13 mouse cellular contexts compared by ENCODE assay signal in genomic region chr14:20775661-20776060, GRCm38 (mm10). TPM values are rescaled to one million over a fixed set of nuclear protein-coding genes. Genes with fewer than 3 reads are reported as not detected.
A peak's percentile ranks its signal among the peaks of the same experiment; 100 is the strongest.
DNase-seq lines count a peak whose midpoint lies in the region; ATAC-seq lines count a peak whose summit lies in the region.
"Had no signal": no experiment of that assay in that cellular context is flagged by ENCODE, and none has a peak within 500 bp of the region (broad histone marks: within the 10 kb centered on the region; RNA-seq: fewer than 3 reads in every experiment).

No protein-coding gene starts in this region.

- H3K36me3 ChIP-seq in forebrain, embryonic 10.5 days (replicated peaks) = peaks cover 65% of the 10 kb centered on the region
- peaks cover 13% of the 10 kb centered on the region for H3K36me3 ChIP-seq in forebrain, embryonic 15.5 days
- peaks cover 33% of the 10 kb centered on the region for H3K36me3 ChIP-seq in hindbrain, embryonic 12.5 days
- peaks cover 4% of the 10 kb centered on the region; the same call in 1 of the 2 replicates for H3K36me3 ChIP-seq in hindbrain, embryonic 11.5 days (ENCODE audit: control insufficient read depth, insufficient read depth, low read length)

- H3K9me3 ChIP-seq in forebrain, embryonic 10.5 days = no peaks in the 10 kb centered on the region
- H3K9me3 ChIP-seq in forebrain, embryonic 15.5 days = no peaks in the 10 kb centered on the region
- no peaks in the 10 kb centered on the region for H3K9me3 ChIP-seq in hindbrain, embryonic 12.5 days (replicated peaks)
- no peaks in the 10 kb centered on the region for H3K9me3 ChIP-seq in hindbrain, embryonic 11.5 days (ENCODE audit: control insufficient read depth, low read length)

- no peak for DNase-seq in forebrain, embryonic 10.5 days (ENCODE audit: extremely low spot score, low spot score)
- no peak for DNase-seq in hindbrain, embryonic 11.5 days (ENCODE audit: low spot score)
- DNase-seq in thymus, postnatal 4 days = peak; percentile 35
- no peak for DNase-seq in thymus, postnatal 14 days
- DNase-seq in ovary, postnatal 36 days (ENCODE audit: low spot score) = no peak
- DNase-seq in spleen, adult 12 weeks (ENCODE audit: low spot score) = no peak
- DNase-seq: adrenal gland, adult 2 months; cerebellum, adult 18-20 months; gastrocnemius, postnatal 36 days; kidney, adult 8-10 months; thymus, postnatal 25 days had no signal

- H3K4me3 ChIP-seq in forebrain, embryonic 10.5 days = no peak overlapping the region; the same call in 1 of the 2 replicates
- no peak overlapping the region for H3K4me3 ChIP-seq in forebrain, embryonic 15.5 days
- no peak overlapping the region for H3K4me3 ChIP-seq in hindbrain, embryonic 12.5 days
- H3K4me3 ChIP-seq in hindbrain, embryonic 11.5 days (ENCODE audit: low read depth, low read length) = no peak overlapping the region

- H3K9ac ChIP-seq in forebrain, embryonic 15.5 days (replicated peaks) = no peak overlapping the region
- no peak overlapping the region for H3K9ac ChIP-seq in hindbrain, embryonic 12.5 days
- H3K9ac ChIP-seq in hindbrain, embryonic 11.5 days (ENCODE audit: low read depth, low read length) = no peak overlapping the region

- ATAC-seq in forebrain, embryonic 15.5 days (replicated peaks) = no peak
- no peak for ATAC-seq in hindbrain, embryonic 12.5 days (ENCODE audit: low FRiP score)
- no peak for ATAC-seq in hindbrain, embryonic 11.5 days (ENCODE audit: low FRiP score)

- H3K27ac ChIP-seq in forebrain, embryonic 10.5 days = peak overlapping the region; percentile 31; the same call in 1 of the 2 replicates
- no peak overlapping the region for H3K27ac ChIP-seq in forebrain, embryonic 15.5 days (replicated peaks)
- 0 out of 2 replicates have a peak overlapping the region, but pooled peaks have one; percentile 30 for H3K27ac ChIP-seq in hindbrain, embryonic 12.5 days
- H3K27ac ChIP-seq in hindbrain, embryonic 11.5 days (ENCODE audit: low read depth, low read length) = no peak overlapping the region

- H3K27me3 ChIP-seq in forebrain, embryonic 10.5 days (ENCODE audit: poor library complexity, severe bottlenecking) = no peaks in the 10 kb centered on the region
- H3K27me3 ChIP-seq in forebrain, embryonic 15.5 days = no peaks in the 10 kb centered on the region
- H3K27me3 ChIP-seq in hindbrain, embryonic 12.5 days = no peaks in the 10 kb centered on the region
- no peaks in the 10 kb centered on the region for H3K27me3 ChIP-seq in hindbrain, embryonic 11.5 days (ENCODE audit: control insufficient read depth, insufficient read depth, low read length)

- peaks cover 34% of the 10 kb centered on the region for H3K4me1 ChIP-seq in forebrain, embryonic 10.5 days
- H3K4me1 ChIP-seq in forebrain, embryonic 15.5 days = no peaks in the 10 kb centered on the region
- H3K4me1 ChIP-seq in hindbrain, embryonic 12.5 days = peaks cover 12% of the 10 kb centered on the region
- no peaks in the 10 kb centered on the region for H3K4me1 ChIP-seq in hindbrain, embryonic 11.5 days (replicated peaks; ENCODE audit: control insufficient read depth, insufficient read depth, low read length)

- H3K4me2 ChIP-seq in forebrain, embryonic 15.5 days (replicated peaks) = no peak overlapping the region
- 0 out of 2 replicates have a peak overlapping the region, but pooled peaks have one; percentile 2 for H3K4me2 ChIP-seq in hindbrain, embryonic 12.5 days (replicated peaks)
- no peak overlapping the region for H3K4me2 ChIP-seq in hindbrain, embryonic 11.5 days (replicated peaks; ENCODE audit: low read depth, low read length)

- WGBS in forebrain, embryonic 10.5 days = 37% methylated on average over 6 of the region's 6 CpGs
- 18% methylated on average over 6 of the region's 6 CpGs for WGBS in forebrain, embryonic 15.5 days
- WGBS in hindbrain, embryonic 12.5 days = 27% methylated on average over 6 of the region's 6 CpGs
- 20% methylated on average over 6 of the region's 6 CpGs for WGBS in hindbrain, embryonic 11.5 days

RNA-seq across cellular contexts. Expression of gene Camk2g, which starts 18.2 kb away (rescaled TPM):
- polyA plus RNA-seq in forebrain, embryonic 10.5 days (2016; fragmentation: Nextera tagmentation; extraction: Ambion mirVana) = 33.0 and 37.8 TPM in 2 replicates
- polyA plus RNA-seq in forebrain, embryonic 15.5 days (2015; fragmentation: Nextera tagmentation; extraction: Ambion mirVana) = 86.8 and 95.6 TPM in 2 replicates
- 72.8 and 75.5 TPM in 2 replicates for polyA plus RNA-seq in hindbrain, embryonic 12.5 days (2016; fragmentation: Nextera tagmentation; extraction: Ambion mirVana)
- 44.2 and 46.8 TPM in 2 replicates for polyA plus RNA-seq in hindbrain, embryonic 11.5 days (2014; fragmentation: Nextera tagmentation; extraction: Ambion mirVana)

RNA-seq across cellular contexts. Expression of gene Ndst2, which starts 41.3 kb away (rescaled TPM):
- polyA plus RNA-seq in forebrain, embryonic 10.5 days (2016; fragmentation: Nextera tagmentation; extraction: Ambion mirVana) = 23.5 and 24.3 TPM in 2 replicates
- polyA plus RNA-seq in forebrain, embryonic 15.5 days (2015; fragmentation: Nextera tagmentation; extraction: Ambion mirVana) = 15.7 and 16.9 TPM in 2 replicates
- 27.2 and 28.2 TPM in 2 replicates for polyA plus RNA-seq in hindbrain, embryonic 12.5 days (2016; fragmentation: Nextera tagmentation; extraction: Ambion mirVana)
- polyA plus RNA-seq in hindbrain, embryonic 11.5 days (2014; fragmentation: Nextera tagmentation; extraction: Ambion mirVana) = 20.2 and 21.0 TPM in 2 replicates

Comparison
In these comparisons a context has a peak if more than half of its experiments do, and no peak if none do; other contexts are left out.
1. H3K27ac ChIP-seq: peak in forebrain, embryonic 10.5 days (single experiment) and hindbrain, embryonic 12.5 days (single experiment); none in forebrain, embryonic 15.5 days (single experiment) and hindbrain, embryonic 11.5 days (single experiment).